Mouse (Mus musculus): ENCODE data around the gene Siae. TPM values are rescaled to one million over a fixed set of nuclear protein-coding genes. Genes with fewer than 3 reads are reported as not detected.

The Siae gene
- polyA plus RNA-seq (2021; fragmentation: Nextera tagmentation): 14.4 and 16.3 TPM in 2 replicates
- long read RNA-seq, experiment 1, full-length matches to known transcripts: 16 of 39 reads
- long read RNA-seq, experiment 1, partial matches to known transcripts: 7 of 39 reads
- long read RNA-seq, experiment 1, other reads (novel, unspliced or antisense): 16 of 39 reads
- long read RNA-seq, experiment 2, full-length matches to known transcripts: 5 of 20 reads
- long read RNA-seq, experiment 2, partial matches to known transcripts: 4 of 20 reads
- long read RNA-seq, experiment 2, other reads (novel, unspliced or antisense): 11 of 20 reads

GRCm38 (mm10) chr9:37554838-37555748 is at the start of gene Siae:
Gene Siae (plus strand): TSS chr9:37555698.

GRCm38 (mm10) chr9:37527396-37528224 is 27.9 kb upstream of the Siae start, which contains the start of gene Esam:
Gene Esam (plus strand): TSS chr9:37528078.

GRCm38 (mm10) chr9:37539170-37540025 is 16.1 kb upstream of the Siae start, which contains the start of gene Vsig2:
Gene Vsig2 (plus strand): TSS chr9:37539255.

GRCm38 (mm10) chr9:37552536-37553293 is 2.8 kb upstream of the Siae start, which contains the start of gene Nrgn:
Gene Nrgn (minus strand): TSS chr9:37552904.

GRCm38 (mm10) chr9:37613182-37613910 is 57.8 kb downstream of the Siae start, which contains the start of gene Spa17:
Gene Spa17 (minus strand): TSS chr9:37613722.

GRCm38 (mm10) chr9:37656931-37657481 is 101.5 kb downstream of the Siae start, which contains the start of gene Tbrg1:
Gene Tbrg1 (minus strand): TSS chr9:37657312.

GRCm38 (mm10) chr9:37669115-37669514 is 113.6 kb downstream of the Siae start, which contains the start of gene Panx3:
Gene Panx3 (minus strand): TSS chr9:37669235.

Other genes starting within 250 kb of the Siae start
- 1.1 and 1.4 TPM in 2 replicates for gene Ccdc15, start 207.3 kb upstream of the Siae start, polyA plus RNA-seq (2021; fragmentation: Nextera tagmentation)
- gene Hepacam, start 188.3 kb upstream of the Siae start, polyA plus RNA-seq (2021; fragmentation: Nextera tagmentation): 50.7 and 55.6 TPM in 2 replicates
- gene Robo4, start 153.8 kb upstream of the Siae start, polyA plus RNA-seq (2021; fragmentation: Nextera tagmentation): 0.65 and 1.8 TPM in 2 replicates
- 0.86 and 1.0 TPM in 2 replicates for gene Robo3, start 122.5 kb upstream of the Siae start, polyA plus RNA-seq (2021; fragmentation: Nextera tagmentation)
- gene Msantd2, start 66.4 kb upstream of the Siae start, polyA plus RNA-seq (2021; fragmentation: Nextera tagmentation): 3.1 and 4.4 TPM in 2 replicates
- gene Esam, start 27.6 kb upstream of the Siae start, polyA plus RNA-seq (2021; fragmentation: Nextera tagmentation): 19.0 and 20.7 TPM in 2 replicates
- gene Vsig2, start 16.4 kb upstream of the Siae start, polyA plus RNA-seq (2021; fragmentation: Nextera tagmentation): 3.4 and 4.1 TPM in 2 replicates
- 196 and 564 TPM in 2 replicates for gene Nrgn, start 2.8 kb upstream of the Siae start, polyA plus RNA-seq (2021; fragmentation: Nextera tagmentation)
- 6.6 and 7.7 TPM in 2 replicates for gene Spa17, start 58.0 kb downstream of the Siae start, polyA plus RNA-seq (2021; fragmentation: Nextera tagmentation)
- gene Tbrg1, start 101.6 kb downstream of the Siae start, polyA plus RNA-seq (2021; fragmentation: Nextera tagmentation): 74.7 and 81.0 TPM in 2 replicates
- gene Panx3, start 113.5 kb downstream of the Siae start, polyA plus RNA-seq (2021; fragmentation: Nextera tagmentation): not detected in 2 replicates
- not detected in 2 replicates for gene Olfr160, start 160.6 kb downstream of the Siae start, polyA plus RNA-seq (2021; fragmentation: Nextera tagmentation)
- gene Olfr874, start 189.4 kb downstream of the Siae start, polyA plus RNA-seq (2021; fragmentation: Nextera tagmentation): not detected in 2 replicates
- gene Olfr875, start 216.2 kb downstream of the Siae start, polyA plus RNA-seq (2021; fragmentation: Nextera tagmentation): not detected in 2 replicates
- not detected in 2 replicates for gene Olfr876, start 247.3 kb downstream of the Siae start, polyA plus RNA-seq (2021; fragmentation: Nextera tagmentation)